Mouse (Mus musculus): ENCODE measurements around the gene Osbp2.

Gene Osbp2

DNA sequence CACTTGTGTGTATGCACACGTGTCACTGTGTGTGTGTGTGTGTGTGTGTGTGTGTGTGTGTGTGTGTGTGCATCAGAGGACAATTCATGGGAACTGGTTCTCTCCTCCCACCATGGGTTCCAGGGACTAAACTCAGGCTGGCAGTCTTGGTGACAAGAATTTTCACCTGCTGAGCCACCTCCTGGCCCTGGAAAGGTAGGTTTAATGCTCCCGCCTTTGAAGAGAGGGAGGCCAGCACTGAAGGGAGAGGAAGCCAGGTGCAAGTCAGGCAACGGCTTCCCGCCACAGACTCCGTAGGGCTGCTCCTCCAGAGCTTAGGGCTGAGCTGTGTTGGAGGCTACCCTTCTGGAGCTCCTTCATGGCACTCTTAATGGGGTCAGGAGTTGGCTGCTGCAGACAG is 104.3 kb downstream of the Osbp2 start:
- no peak for DNase-seq (ENCODE audit: extremely low spot score)

GRCm38 (mm10) chr11:3755341-3755740 is 108.4 kb downstream of the Osbp2 start:
- DNase-seq (ENCODE audit: extremely low spot score): no peak

GRCm38 (mm10) chr11:3754685-3755084 is 109.0 kb downstream of the Osbp2 start:
- no peak for DNase-seq (ENCODE audit: extremely low spot score)

- no peak for DNase-seq (ENCODE audit: extremely low spot score)
These were observed 109.8 kb downstream of the Osbp2 start for GRCm38 (mm10) chr11:3753897-3754296.

DNA sequence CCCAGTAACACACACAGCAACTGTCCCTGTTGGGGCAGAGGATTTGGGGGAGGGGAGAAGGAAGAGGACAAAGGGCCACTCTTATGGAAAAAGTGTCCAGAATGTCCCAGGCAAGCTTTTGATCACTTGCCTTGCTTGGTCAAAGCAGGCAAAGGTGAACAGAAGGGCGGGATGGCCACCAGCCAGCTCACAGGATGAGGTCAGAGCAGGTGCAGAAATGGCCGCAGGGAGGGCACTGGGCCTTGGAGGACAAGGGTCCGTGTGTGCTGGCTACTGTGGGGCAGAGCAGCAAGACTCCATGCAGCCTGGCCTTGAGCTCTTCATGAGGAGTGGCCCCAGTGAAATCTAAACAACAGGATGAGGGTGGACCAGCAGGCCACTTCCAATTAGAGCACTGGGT is 110.9 kb downstream of the Osbp2 start:
- DNase-seq (ENCODE audit: extremely low spot score): no peak

- no peak for DNase-seq (ENCODE audit: extremely low spot score)
These were observed 113.9 kb downstream of the Osbp2 start for GRCm38 (mm10) chr11:3749831-3750230.

- no peak for DNase-seq (ENCODE audit: extremely low spot score)
These were observed 121.3 kb downstream of the Osbp2 start for GRCm38 (mm10) chr11:3742449-3742848.

DNA sequence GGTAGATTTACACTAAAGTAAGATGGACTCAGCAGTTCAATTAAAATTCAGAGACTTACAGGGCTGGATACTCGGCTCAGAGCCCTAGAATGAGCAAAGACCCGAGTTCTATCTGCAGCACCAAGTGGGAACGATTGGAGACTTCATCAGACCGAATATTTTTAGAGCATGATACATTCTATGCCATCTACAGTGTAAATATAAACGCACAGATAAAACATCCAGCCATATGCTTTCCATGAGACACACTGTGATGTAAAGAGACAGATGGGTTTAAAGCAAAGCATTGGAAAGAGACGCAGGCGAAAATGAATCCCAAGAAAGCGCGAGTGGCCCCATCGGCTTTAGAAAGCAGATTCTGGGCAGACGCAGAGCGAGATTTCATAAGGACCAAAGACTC is 122.5 kb downstream of the Osbp2 start:
- DNase-seq (ENCODE audit: extremely low spot score): no peak

- no peak for DNase-seq (ENCODE audit: extremely low spot score)
These were observed 124.9 kb downstream of the Osbp2 start for GRCm38 (mm10) chr11:3738778-3739177.

- DNase-seq (ENCODE audit: extremely low spot score): no peak
These were observed 128.0 kb downstream of the Osbp2 start for GRCm38 (mm10) chr11:3735715-3736114.

- DNase-seq (ENCODE audit: extremely low spot score): no peak
These were observed 129.6 kb downstream of the Osbp2 start for GRCm38 (mm10) chr11:3733933-3734636.

GRCm38 (mm10) chr11:3731469-3731868 is 132.2 kb downstream of the Osbp2 start:
- no peak for DNase-seq (ENCODE audit: extremely low spot score)

GRCm38 (mm10) chr11:3727438-3728105 is 136.1 kb downstream of the Osbp2 start:
- no peak for DNase-seq (ENCODE audit: extremely low spot score)

GRCm38 (mm10) chr11:3725331-3726054 is 138.2 kb downstream of the Osbp2 start:
- no peak for DNase-seq (ENCODE audit: extremely low spot score)

GRCm38 (mm10) chr11:3724726-3725125 is 139.0 kb downstream of the Osbp2 start:
- no peak for DNase-seq (ENCODE audit: extremely low spot score)

GRCm38 (mm10) chr11:3723910-3724309 is 139.8 kb downstream of the Osbp2 start:
- no peak for DNase-seq (ENCODE audit: extremely low spot score)

DNA sequence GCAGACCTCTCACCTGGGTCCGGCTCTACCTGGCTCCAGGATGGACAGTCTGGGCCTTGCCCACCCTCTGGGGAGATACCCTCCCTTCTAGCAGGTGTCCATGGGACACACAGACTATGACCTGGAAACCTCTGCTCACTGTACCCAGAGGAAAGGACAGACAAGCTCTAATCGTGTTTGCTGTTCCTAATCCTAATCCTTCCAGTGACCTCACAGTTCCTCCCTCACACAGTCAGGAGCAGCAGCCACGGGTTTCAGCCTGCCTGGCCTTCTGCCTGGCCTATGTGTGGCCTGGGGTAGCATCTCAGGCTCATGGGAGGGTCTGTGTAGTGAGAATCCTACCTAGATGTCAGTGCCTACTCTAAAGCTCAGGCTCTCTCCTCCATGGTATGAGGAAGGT is 140.8 kb downstream of the Osbp2 start:
- no peak for DNase-seq (ENCODE audit: extremely low spot score)

- DNase-seq (ENCODE audit: extremely low spot score): no peak
These were observed 141.7 kb downstream of the Osbp2 start for GRCm38 (mm10) chr11:3722036-3722435.

DNA sequence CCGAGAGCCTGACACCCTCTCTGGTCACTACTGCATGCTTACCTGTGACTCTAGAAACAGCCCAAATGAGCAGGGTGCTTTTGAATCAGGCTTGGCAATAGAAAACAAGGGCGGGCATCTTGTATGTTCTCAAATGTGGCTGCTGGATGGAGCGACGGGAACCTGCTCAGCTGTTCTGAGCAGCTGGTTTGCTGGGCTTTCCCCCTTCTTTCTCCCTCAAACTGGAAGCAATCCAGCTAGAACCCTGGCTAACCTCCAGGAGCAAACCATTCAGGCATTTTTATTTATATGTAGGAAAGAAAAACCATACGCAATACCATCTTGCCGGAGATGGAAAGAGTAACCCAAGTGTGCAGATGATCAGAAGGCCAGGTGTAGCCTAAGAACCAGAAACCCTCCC is 147.0 kb downstream of the Osbp2 start:
- DNase-seq (ENCODE audit: extremely low spot score): no peak

DNA sequence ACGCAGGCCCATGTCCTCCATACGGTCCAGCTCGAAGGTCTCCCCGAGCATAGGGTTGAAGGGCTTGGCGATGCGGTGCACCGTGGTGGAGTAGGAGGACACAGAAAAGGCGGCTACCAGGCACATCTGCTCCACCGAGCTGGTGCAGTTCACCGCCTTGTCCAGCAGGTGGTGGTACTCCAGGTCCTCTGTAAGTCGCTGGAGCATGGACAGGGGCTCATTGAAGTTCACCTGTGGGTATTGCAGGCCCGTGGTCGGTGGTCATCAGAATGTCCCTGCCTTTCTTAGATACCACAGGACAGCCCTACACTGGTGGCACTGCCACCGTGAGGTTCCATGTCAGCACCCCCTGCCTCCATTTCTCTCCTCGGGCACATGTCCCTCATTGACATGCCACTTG is 149.2 kb downstream of the Osbp2 start:
- peak; percentile 60 for DNase-seq (ENCODE audit: extremely low spot score)

- DNase-seq (ENCODE audit: extremely low spot score): no peak
These were observed 153.5 kb downstream of the Osbp2 start for GRCm38 (mm10) chr11:3710203-3710602.

DNA sequence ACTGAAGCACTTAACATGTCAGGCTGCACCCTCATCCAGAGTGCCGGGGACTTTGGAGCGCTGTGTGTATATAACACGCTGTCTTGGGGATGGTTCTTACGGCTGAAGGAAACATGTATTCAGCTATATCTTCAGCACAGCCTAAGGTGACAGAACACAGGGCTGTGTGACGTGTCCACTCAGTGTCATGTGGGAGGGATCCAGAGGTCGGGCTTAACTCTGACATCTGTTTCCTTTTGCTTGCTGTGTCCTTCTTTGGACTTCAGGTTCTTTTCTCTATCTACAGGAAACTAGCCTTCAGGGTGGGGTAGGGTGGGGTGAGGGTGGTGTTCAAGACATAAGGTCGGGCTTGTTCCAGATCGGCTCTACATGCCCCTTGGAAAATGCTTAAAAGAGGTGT is 156.6 kb downstream of the Osbp2 start:
- no peak for DNase-seq (ENCODE audit: extremely low spot score)

DNA sequence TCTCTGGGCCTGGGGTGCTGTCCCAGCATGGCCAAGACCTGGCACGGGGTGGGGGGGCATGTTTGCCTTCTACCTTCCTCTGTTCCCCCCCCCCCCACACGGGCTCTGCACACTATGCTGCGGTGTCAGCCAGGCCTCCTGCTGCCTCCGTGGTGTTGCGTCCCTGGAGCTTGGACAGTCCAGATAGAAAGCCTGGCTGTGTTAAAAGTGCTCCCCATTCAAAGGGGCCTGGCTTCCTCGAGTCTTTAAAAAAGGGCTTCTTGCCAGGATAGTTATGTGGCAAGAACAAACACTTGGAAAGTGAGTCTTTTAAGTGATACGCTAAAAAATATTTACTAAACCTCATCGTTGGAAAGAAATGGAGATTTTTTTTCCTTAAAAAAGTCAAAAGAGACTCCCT is 159.3 kb downstream of the Osbp2 start:
- DNase-seq (ENCODE audit: extremely low spot score): no peak

Data from embryo, embryonic 9.5 days (tissue).